Comparison of ENCODE assay signal across 16 mouse cellular contexts in the genomic region with DNA sequence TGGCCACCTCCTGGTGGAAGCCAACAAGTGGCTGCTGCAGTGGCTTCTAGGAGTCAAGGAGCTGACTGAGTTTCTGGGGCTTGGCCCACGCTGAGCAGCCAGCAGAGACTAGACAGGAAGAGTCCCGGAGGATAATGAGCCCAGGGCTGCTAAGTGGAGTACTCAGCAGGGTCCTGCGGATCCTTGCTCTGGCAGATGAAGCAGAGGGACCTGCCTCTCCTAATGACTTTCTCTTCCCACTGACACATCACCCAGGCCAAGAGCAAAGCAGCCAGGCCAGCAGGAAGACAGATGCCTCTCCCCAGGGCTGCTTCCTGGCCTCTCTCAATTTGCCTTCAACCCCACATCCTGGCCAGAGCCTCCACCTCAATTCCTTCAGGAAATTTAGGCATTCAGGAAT. TPM values are rescaled to one million over a fixed set of nuclear protein-coding genes. Genes with fewer than 3 reads are reported as not detected.
DNase-seq lines count a peak whose midpoint lies in the region; ATAC-seq and TF ChIP-seq lines count a peak whose summit lies in the region.
"Had no signal": no experiment of that assay in that cellular context is flagged by ENCODE, and none has a peak within 500 bp of the region (broad histone marks: within the 10 kb centered on the region; RNA-seq: fewer than 3 reads in every experiment).

No protein-coding gene starts in this region.

- ATAC-seq in midbrain, embryonic 13.5 days: no peak; the same call in 1 of the 2 replicates
- no peak for ATAC-seq in midbrain, embryonic 15.5 days (replicated peaks)
- no peak for ATAC-seq in erythroblast, adult 5-6 weeks (replicated peaks; ENCODE audit: low FRiP score, poor library complexity, severe bottlenecking)
- ATAC-seq: forebrain, embryonic 14.5 days; intestine, embryonic 16.5 days had no signal

- no peaks in the 10 kb centered on the region for H3K36me3 ChIP-seq in midbrain, embryonic 10.5 days
- no peaks in the 10 kb centered on the region for H3K36me3 ChIP-seq in midbrain, embryonic 13.5 days
- H3K36me3 ChIP-seq in midbrain, embryonic 15.5 days (replicated peaks): no peaks in the 10 kb centered on the region

- peak overlapping the region; percentile 46; the same call in 1 of the 2 replicates for H3K27ac ChIP-seq in gastrocnemius, adult 2 months
- peak overlapping the region; percentile 61; the same call in 1 of the 2 replicates for H3K27ac ChIP-seq in midbrain, embryonic 10.5 days (replicated peaks)
- H3K27ac ChIP-seq in midbrain, embryonic 13.5 days: no peak overlapping the region
- H3K27ac ChIP-seq in midbrain, embryonic 15.5 days: 0 out of 2 replicates have a peak overlapping the region, but pooled peaks have one; percentile 7

- H3K4me1 ChIP-seq in midbrain, embryonic 10.5 days: peaks cover 44% of the 10 kb centered on the region
- H3K4me1 ChIP-seq in midbrain, embryonic 13.5 days (replicated peaks): peaks cover 42% of the 10 kb centered on the region
- peaks cover 35% of the 10 kb centered on the region for H3K4me1 ChIP-seq in midbrain, embryonic 15.5 days

- H3K27me3 ChIP-seq in midbrain, embryonic 10.5 days (ENCODE audit: low read depth, poor library complexity, severe bottlenecking): no peaks in the 10 kb centered on the region
- no peaks in the 10 kb centered on the region for H3K27me3 ChIP-seq in midbrain, embryonic 13.5 days
- H3K27me3 ChIP-seq in midbrain, embryonic 15.5 days (replicated peaks): no peaks in the 10 kb centered on the region

- H3K9me3 ChIP-seq in midbrain, embryonic 10.5 days (replicated peaks): no peaks in the 10 kb centered on the region
- no peaks in the 10 kb centered on the region for H3K9me3 ChIP-seq in midbrain, embryonic 13.5 days
- H3K9me3 ChIP-seq in midbrain, embryonic 15.5 days: no peaks in the 10 kb centered on the region

- intact Hi-C loops in gastrocnemius, adult 2 months (cut with DNase I): no loop called here

- H3K9ac ChIP-seq in midbrain, embryonic 13.5 days (replicated peaks): no peak overlapping the region
- H3K9ac ChIP-seq in midbrain, embryonic 15.5 days: no peak overlapping the region

- no peak overlapping the region for H3K4me3 ChIP-seq in gastrocnemius, adult 2 months
- no peak overlapping the region for H3K4me3 ChIP-seq in midbrain, embryonic 10.5 days
- H3K4me3 ChIP-seq in midbrain, embryonic 13.5 days (replicated peaks): no peak overlapping the region
- H3K4me3 ChIP-seq in midbrain, embryonic 15.5 days: no peak overlapping the region

- H3K4me2 ChIP-seq in midbrain, embryonic 13.5 days (replicated peaks): no peak overlapping the region
- no peak overlapping the region for H3K4me2 ChIP-seq in midbrain, embryonic 15.5 days
- H3K4me2 ChIP-seq: liver, embryonic 11.5 days had no signal

- DNase-seq in gastrocnemius, adult 2 months: peak; percentile 34
- no peak for DNase-seq in gastrocnemius, adult 18-20 months (ENCODE audit: low spot score)
- DNase-seq in midbrain, embryonic 10.5 days (ENCODE audit: low spot score): no peak
- peak; percentile 57 to 63 for DNase-seq in cerebellum, postnatal 25 days
- no peak for DNase-seq in urinary bladder, postnatal 36 days (ENCODE audit: low spot score in 2 of 2)
- DNase-seq: B cell, adult 2 months; embryo, embryonic 11 days; lung, postnatal 10 days; thymus, postnatal 25 days had no signal

- 13% methylated on average over 3 of the region's 3 CpGs for WGBS in midbrain, embryonic 10.5 days
- WGBS in midbrain, embryonic 13.5 days: 24% methylated on average over 3 of the region's 3 CpGs
- WGBS in midbrain, embryonic 15.5 days: 16% methylated on average over 3 of the region's 3 CpGs

- TF ChIP-seq CTCF in gastrocnemius, adult 2 months (IDR thresholded peaks at IDR 0.05): no peak

RNA-seq across cellular contexts. Expression of gene Lrrc4, which starts 23.9 kb away (rescaled TPM):
- under 1 TPM; 0.33 to 0.54 TPM for total RNA-seq in gastrocnemius, adult 2 months (2021)
- total RNA-seq in gastrocnemius, adult 18-20 months (2021): under 1 TPM; 0.39 to 0.40 TPM
- 1.5 and 2.3 TPM in 2 replicates for polyA plus RNA-seq in midbrain, embryonic 10.5 days (2016; fragmentation: Nextera tagmentation; extraction: Ambion mirVana)
- 5.1 and 5.3 TPM in 2 replicates for polyA plus RNA-seq in midbrain, embryonic 13.5 days (2015; fragmentation: Nextera tagmentation; extraction: Ambion mirVana)
- polyA plus RNA-seq in midbrain, embryonic 15.5 days (2015; fragmentation: Nextera tagmentation; extraction: Ambion mirVana): 7.0 and 7.6 TPM in 2 replicates
- not detected in 2 replicates for total RNA-seq in erythroblast, adult 5-6 weeks (2015; ENCODE audit: low replicate concordance)
- not detected in 2 replicates for total RNA-seq in erythroblast, adult 5-6 weeks (2017; ENCODE audit: low replicate concordance)
- total RNA-seq: granulocyte monocyte progenitor cell, adult 5-6 weeks had no signal

Comparison
In these comparisons a context has a peak if more than half of its experiments do, and no peak if none do; other contexts are left out.
1. DNase-seq: peak in gastrocnemius, adult 2 months (single experiment) and cerebellum, postnatal 25 days (2 of 2); none in gastrocnemius, adult 18-20 months (single experiment), midbrain, embryonic 10.5 days (single experiment) and urinary bladder, postnatal 36 days (0 of 2).